Mouse (Mus musculus) E14TG2a.4 (cell line): ENCODE measurements around the gene Naa38.

Experiments used
- CTCF ChIP-seq: conservative IDR thresholded peaks from 2 replicates; pipeline ENCODE4 v1.5.1; 2014; ENCODE audit warnings: low read length
- NANOG ChIP-seq: IDR thresholded peaks from 2 replicates; pipeline ENCODE4 v1.6.1; 2014; ENCODE audit warnings: borderline replicate concordance, low read length, mixed read lengths
- POU5F1 ChIP-seq: IDR thresholded peaks from 2 replicates; pipeline ENCODE4 v1.6.1; 2014; ENCODE audit warnings: low read length, borderline replicate concordance

DNA sequence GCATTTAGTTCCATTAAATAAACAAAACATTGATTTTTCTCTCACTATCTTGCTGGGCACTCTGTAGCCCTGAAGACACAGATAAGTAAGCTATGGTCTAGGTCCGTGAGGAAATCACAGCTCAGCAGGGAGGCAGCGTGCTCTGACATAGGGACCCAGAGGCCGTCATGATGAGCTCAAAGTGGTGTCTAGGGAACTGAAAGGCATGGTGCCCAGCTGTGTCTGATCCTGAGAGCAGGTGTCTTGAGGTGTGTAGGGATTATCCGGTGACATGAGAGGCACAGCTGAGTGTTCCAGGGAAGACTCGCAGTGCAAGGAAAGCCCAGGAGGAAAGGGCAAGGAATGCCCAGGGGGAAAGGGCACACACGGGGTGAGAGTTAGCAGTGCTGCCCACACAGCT lies 37.9 kb downstream of the Naa38 start:
- no peak for TF ChIP-seq CTCF
- no peak for TF ChIP-seq POU5F1
- no peak for TF ChIP-seq NANOG
